Mouse (Mus musculus): ENCODE data around the gene Vti1b.

DNA sequence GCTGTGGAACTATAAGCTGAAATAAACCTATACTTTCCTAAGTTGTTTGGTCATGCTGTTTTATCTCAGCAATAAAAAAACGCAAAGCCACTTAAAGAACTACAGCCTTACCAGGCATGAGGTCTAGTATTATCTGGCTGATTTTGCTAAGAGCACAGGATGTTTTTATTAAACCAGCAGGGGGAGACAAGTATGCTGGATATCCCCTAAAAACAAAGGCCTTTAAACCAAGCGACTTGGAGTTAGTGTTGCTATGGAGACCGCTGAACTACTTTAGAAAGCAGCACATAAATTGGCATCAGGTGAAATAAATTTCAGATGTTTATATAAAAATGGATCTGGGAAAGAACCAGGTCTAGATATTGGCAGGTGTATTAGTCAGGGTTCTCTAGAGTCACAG lies 49.6 kb downstream of the Vti1b start:
- no peak for TF ChIP-seq CTCF (IDR thresholded peaks at IDR 0.05; ENCODE audit: control insufficient read depth, insufficient read depth, insufficient replicate concordance, low read depth, low read length)
- no peak for TF ChIP-seq POLR2A (IDR thresholded peaks at IDR 0.05; ENCODE audit: control insufficient read depth, low read depth, low read length)

All from testis, adult 2 months (tissue).